Mouse (Mus musculus) adrenal gland, postnatal 14 days (tissue): ENCODE measurements around the gene Erich3. TPM values are rescaled to one million over a fixed set of nuclear protein-coding genes. Genes with fewer than 3 reads are reported as not detected.
"Not testable (repeated sequence)": the region's sequence is repeated elsewhere in the genome, so short reads cannot be mapped to it uniquely, and the experiment has no call there.

ENCODE experiments used
- DNase-seq: peaks from one replicate; pipeline ENCODE4 v3.0.0; 2021; ENCODE audit warnings: mixed read lengths
- long read RNA-seq, 2 experiments: library from polyadenylated mRNA; stranded (forward); transcript quantifications; one replicate each; pipeline ENCODE4 v2.0.0; 2021
- total RNA-seq: library from RNA; stranded (reverse); gene quantifications from 2 replicates; pipeline ENCODE4 v1.2.3, GENCODE M21; 2021

Erich3 gene
- 0.37 and 0.45 TPM in 2 replicates for total RNA-seq
- long read RNA-seq, experiment 1, result 0 reads
- long read RNA-seq, experiment 2, result 0 reads

GRCm38 (mm10) chr3:154663545-154663944 is at the start of gene Erich3:
TSS of gene Erich3 (plus strand) at chr3:154663859.
- no peak for DNase-seq

- DNase-seq, result no peak
Observed at GRCm38 (mm10) chr3:154614771-154615170, 48.9 kb upstream of the Erich3 start.

- DNase-seq, result no peak
Observed at GRCm38 (mm10) chr3:154615304-154615703, 48.4 kb upstream of the Erich3 start.

GRCm38 (mm10) chr3:154616106-154616505 is 47.6 kb upstream of the Erich3 start:
- DNase-seq, result no peak

- DNase-seq, result no peak
Observed at GRCm38 (mm10) chr3:154628284-154628683, 35.4 kb upstream of the Erich3 start.

- not testable (repeated sequence) for DNase-seq
Observed at GRCm38 (mm10) chr3:154631281-154631680, 32.4 kb upstream of the Erich3 start.

- DNase-seq, result no peak
Observed at GRCm38 (mm10) chr3:154633091-154633490, 30.6 kb upstream of the Erich3 start.

- no peak for DNase-seq
Observed at GRCm38 (mm10) chr3:154646638-154647442, 16.8 kb upstream of the Erich3 start.

GRCm38 (mm10) chr3:154647443-154647780 is 16.2 kb upstream of the Erich3 start:
- DNase-seq, result no peak

GRCm38 (mm10) chr3:154649411-154650285 is 14.0 kb upstream of the Erich3 start:
- DNase-seq, result no peak

GRCm38 (mm10) chr3:154651192-154651821 is 12.4 kb upstream of the Erich3 start:
- DNase-seq, result no peak

- DNase-seq, result peak; percentile 74
Observed at GRCm38 (mm10) chr3:154652581-154653420, 10.9 kb upstream of the Erich3 start.

GRCm38 (mm10) chr3:154653454-154653853 is 10.2 kb upstream of the Erich3 start:
- DNase-seq, result no peak

- DNase-seq, result no peak
Observed at GRCm38 (mm10) chr3:154654284-154654683, 9.4 kb upstream of the Erich3 start.

- no peak for DNase-seq
Observed at GRCm38 (mm10) chr3:154654901-154655300, 8.8 kb upstream of the Erich3 start.

- DNase-seq, result no peak
Observed at GRCm38 (mm10) chr3:154655711-154656110, 7.9 kb upstream of the Erich3 start.

- DNase-seq, result peak; percentile 15
Observed at GRCm38 (mm10) chr3:154663976-154664581, 420 bp downstream of the Erich3 start.

GRCm38 (mm10) chr3:154664636-154665035 is 977 bp downstream of the Erich3 start:
- DNase-seq, result no peak

GRCm38 (mm10) chr3:154668485-154668884 is 4.8 kb downstream of the Erich3 start:
- DNase-seq, result no peak

GRCm38 (mm10) chr3:154670584-154670983 is 6.9 kb downstream of the Erich3 start:
- no peak for DNase-seq

GRCm38 (mm10) chr3:154671013-154671412 is 7.4 kb downstream of the Erich3 start:
- no peak for DNase-seq
